Mouse (Mus musculus) embryonic facial prominence, embryonic 12.5 days (tissue): ENCODE data around the gene Olfr1414. TPM values are rescaled to one million over a fixed set of nuclear protein-coding genes. Genes with fewer than 3 reads are reported as not detected.

ENCODE experiments used
- ATAC-seq: fragments of 200-750 bp; cut with Nextera tagmentation; 2 replicates; pipeline ENCODE4 v1.8.0; 2017; ENCODE audit not compliant: insufficient number of reproducible peaks, insufficient read depth, low FRiP score, low TSS enrichment
- H3K27ac ChIP-seq: fragments of 300-500 bp; sonication (generic); 2 replicates; pipeline ENCODE4 v1.5.1; 2016; ENCODE audit warnings: mild to moderate bottlenecking
- H3K27me3 ChIP-seq: fragments of 300-500 bp; sonication (generic); 2 replicates; pipeline ENCODE4 v1.6.1; 2016; ENCODE audit warnings: mild to moderate bottlenecking, moderate library complexity
- H3K36me3 ChIP-seq: fragments of 300-500 bp; sonication (generic); 2 replicates; pipeline ENCODE4 v1.6.1; 2016; ENCODE audit warnings: mild to moderate bottlenecking
- H3K4me1 ChIP-seq: fragments of 300-500 bp; sonication (generic); 2 replicates; pipeline ENCODE4 v1.6.1; 2016
- H3K4me2 ChIP-seq: fragments of 300-500 bp; sonication (generic); replicated peaks from 2 replicates; pipeline ENCODE4 v1.6.1; 2016; ENCODE audit warnings: mild to moderate bottlenecking, moderate library complexity
- H3K4me3 ChIP-seq: fragments of 300-500 bp; sonication (generic); 2 replicates; pipeline ENCODE4 v1.5.1; 2016; ENCODE audit warnings: mild to moderate bottlenecking
- H3K9ac ChIP-seq: fragments of 300-500 bp; sonication (generic); 2 replicates; pipeline ENCODE4 v1.6.1; 2016; ENCODE audit warnings: mild to moderate bottlenecking, moderate library complexity
- H3K9me3 ChIP-seq: fragments of 300-500 bp; sonication (generic); 2 replicates; pipeline ENCODE4 v1.6.1; 2016; ENCODE audit warnings: mild to moderate bottlenecking, moderate library complexity
- WGBS: fragments of 180-500 bp; shearing (Covaris S2); methylation state at CpG from one replicate; pipeline ENCODE4 v1.1.7; 2016; 5-methylcytosine and 5-hydroxymethylcytosine counted together
- microRNA-seq: library from miRNA; unstranded; fragments of <30 nt; microRNA quantifications from one replicate; pipeline ENCODE4, GENCODE M21; 2017
- polyA plus RNA-seq: library from polyadenylated mRNA; unstranded; fragments of >200 nt; fragmentation: Nextera tagmentation; extraction: Ambion mirVana; gene quantifications from 2 replicates; pipeline ENCODE4 v1.2.1, GENCODE M21; 2016

Gene Olfr1414
- polyA plus RNA-seq, 1 experiment from 2014 or later = not detected

GRCm38 (mm10) chr1:92473165-92474041 lies 45.1 kb downstream of the Olfr1414 start, which contains the start of gene Ndufa10:
Ndufa10 (minus strand) TSS chr1:92473860.
- WGBS = 1% methylated on average over 67 of the region's 67 CpGs
- Histone ChIP-seq H3K4me1 (peaks cover 5% of the 10 kb centered on the region), H3K9ac (peak within 1 kb of the TSS; percentile 96), H3K36me3 (peaks cover 27% of the 10 kb centered on the region), H3K4me3 (peak within 1 kb of the TSS; percentile 98), H3K4me2 (peak within 1 kb of the TSS; percentile 86), H3K9me3 (no peaks in the 10 kb centered on the region), H3K27me3 (0 out of 2 replicates have a peak, but pooled peaks cover 3% of the 10 kb centered on the region), H3K27ac (peak within 1 kb of the TSS; percentile 23)
- peak; percentile 85 for ATAC-seq

GRCm38 (mm10) chr1:92468891-92469290 lies 49.6 kb downstream of the Olfr1414 start:
- no peak overlapping the region for H3K9ac ChIP-seq
- peaks cover 5% of the 10 kb centered on the region for H3K4me1 ChIP-seq
- no peak overlapping the region for H3K4me3 ChIP-seq
- peaks cover 70% of the 10 kb centered on the region for H3K36me3 ChIP-seq
- no peak overlapping the region for H3K27ac ChIP-seq
- no peaks in the 10 kb centered on the region for H3K9me3 ChIP-seq
- ATAC-seq = no peak
- no peaks in the 10 kb centered on the region for H3K27me3 ChIP-seq
- 88% methylated on average over 4 of the region's 4 CpGs for WGBS
- H3K4me2 ChIP-seq = no peak overlapping the region

DNA sequence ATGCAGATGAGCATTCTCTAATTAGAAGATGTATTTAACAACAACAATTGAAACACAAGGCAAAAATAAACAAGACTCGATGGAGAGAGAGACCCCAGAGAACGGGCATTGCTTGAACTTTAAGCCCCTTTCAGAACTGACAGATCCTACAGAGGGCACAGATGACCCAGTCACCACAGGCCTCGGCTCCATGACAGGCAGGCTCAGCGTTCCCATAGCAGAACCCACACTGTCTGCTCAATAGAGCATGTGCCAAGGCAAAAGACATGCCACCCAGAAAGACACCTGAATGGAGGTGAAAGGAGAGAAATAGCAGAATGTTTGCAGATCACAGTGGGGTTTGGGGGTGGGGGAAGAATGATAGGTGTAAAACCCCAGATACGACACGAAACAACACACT lies 60.0 kb downstream of the Olfr1414 start:
- Histone ChIP-seq H3K36me3 (peaks cover 86% of the 10 kb centered on the region), H3K4me1 (no peaks in the 10 kb centered on the region), H3K9me3 (0 out of 2 replicates have a peak, but pooled peaks cover 5% of the 10 kb centered on the region), H3K27me3 (no peaks in the 10 kb centered on the region), H3K4me3 (no peak overlapping the region), H3K9ac (no peak overlapping the region), H3K4me2 (no peak overlapping the region), H3K27ac (no peak overlapping the region)
- ATAC-seq = no peak
- 91% methylated on average over 6 of the region's 6 CpGs for WGBS

GRCm38 (mm10) chr1:92457758-92458157 lies 60.7 kb downstream of the Olfr1414 start:
- H3K9ac ChIP-seq = no peak overlapping the region
- H3K4me1 ChIP-seq = no peaks in the 10 kb centered on the region
- H3K27me3 ChIP-seq = no peaks in the 10 kb centered on the region
- H3K9me3 ChIP-seq = 0 out of 2 replicates have a peak, but pooled peaks cover 5% of the 10 kb centered on the region
- peaks cover 87% of the 10 kb centered on the region for H3K36me3 ChIP-seq
- no peak overlapping the region for H3K27ac ChIP-seq
- no peak overlapping the region for H3K4me3 ChIP-seq
- H3K4me2 ChIP-seq = no peak overlapping the region
- ATAC-seq = no peak

Small RNA genes lying within 50 kb of the gene (microRNA-seq; reads per million reads assigned to microRNA genes)
- 4.9 reads per million, percentile 19 among the genes with 10 or more reads in this experiment for gene Mir6900

Other genes with a start within 250 kb of the Olfr1414 start
- 255 and 278 TPM in 2 replicates for gene Ndufa10, start 44.8 kb downstream of the Olfr1414 start, polyA plus RNA-seq
- not detected in 2 replicates for gene Olfr1416, start 33.5 kb downstream of the Olfr1414 start, polyA plus RNA-seq
- gene Olfr1415, start 22.6 kb downstream of the Olfr1414 start, polyA plus RNA-seq = not detected in 2 replicates
- gene Olfr1413, start 52.7 kb upstream of the Olfr1414 start, polyA plus RNA-seq = not detected in 2 replicates
- gene Olfr1412, start 67.1 kb upstream of the Olfr1414 start, polyA plus RNA-seq = not detected in 2 replicates
- not detected in 2 replicates for gene Olfr1411, start 75.8 kb upstream of the Olfr1414 start, polyA plus RNA-seq
- gene Olfr1410, start 87.1 kb upstream of the Olfr1414 start, polyA plus RNA-seq = not detected in 2 replicates
- 0.13 TPM in 1 of 2 replicates, not detected in the other for gene Olfr12, start 99.1 kb upstream of the Olfr1414 start, polyA plus RNA-seq
- 340 and 378 TPM in 2 replicates for gene Cops9, start 123.3 kb upstream of the Olfr1414 start, polyA plus RNA-seq
- 0.17 TPM in 1 of 2 replicates, not detected in the other for gene Otos, start 130.2 kb upstream of the Olfr1414 start, polyA plus RNA-seq